Mouse (Mus musculus): ENCODE data around the gene Mycl. TPM values are rescaled to one million over a fixed set of nuclear protein-coding genes. Genes with fewer than 3 reads are reported as not detected.
"Not testable (repeated sequence)": the region's sequence is repeated elsewhere in the genome, so short reads cannot be mapped to it uniquely, and the experiment has no call there.

The Mycl gene
- polyA plus RNA-seq, 1 experiment from 2014 or later = 49.5 TPM

- no peak overlapping the region for H3K4me2 ChIP-seq (replicated peaks)
- WGBS = 55% methylated on average over 3 of the region's 3 CpGs
Observed at GRCm38 (mm10) chr4:122981930-122982329, 13.5 kb upstream of the Mycl start.

GRCm38 (mm10) chr4:122982537-122982936 lies 12.9 kb upstream of the Mycl start:
- WGBS = 67% methylated on average over 3 of the region's 3 CpGs

More at GRCm38 (mm10) chr4:122981930-122982329, 13.5 kb upstream of the Mycl start:
- no peaks in the 10 kb centered on the region for H3K9me3 ChIP-seq (replicated peaks)
- no peak overlapping the region for H3K4me3 ChIP-seq (replicated peaks)
- peaks cover 10% of the 10 kb centered on the region; the same call in 1 of the 2 replicates for H3K4me1 ChIP-seq
- H3K27me3 ChIP-seq = peaks cover 19% of the 10 kb centered on the region
- H3K27ac ChIP-seq (replicated peaks) = peak overlapping the region; percentile 25; the same call in 1 of the 2 replicates
- no peaks in the 10 kb centered on the region for H3K36me3 ChIP-seq
- no peak for ATAC-seq (ENCODE audit: insufficient number of reproducible peaks, low FRiP score, low TSS enrichment, low read depth)
- H3K9ac ChIP-seq = no peak overlapping the region

GRCm38 (mm10) chr4:122983486-122984261 lies 11.8 kb upstream of the Mycl start:
- Histone ChIP-seq H3K4me2 (replicated peaks) (peak overlapping the region; percentile 33), H3K4me1 (peaks cover 10% of the 10 kb centered on the region; the same call in 1 of the 2 replicates), H3K36me3 (no peaks in the 10 kb centered on the region), H3K9ac (no peak overlapping the region), H3K27ac (replicated peaks) (no peak overlapping the region), H3K27me3 (peaks cover 19% of the 10 kb centered on the region), H3K4me3 (replicated peaks) (peak overlapping the region; percentile 1; the same call in 1 of the 2 replicates), H3K9me3 (replicated peaks) (no peaks in the 10 kb centered on the region)
- ATAC-seq (ENCODE audit: insufficient number of reproducible peaks, low FRiP score, low TSS enrichment, low read depth) = no peak
- WGBS = 17% methylated on average over 17 of the region's 17 CpGs

More at GRCm38 (mm10) chr4:122982537-122982936, 12.9 kb upstream of the Mycl start:
- Histone ChIP-seq H3K9me3 (replicated peaks) (no peaks in the 10 kb centered on the region), H3K9ac (no peak overlapping the region), H3K27me3 (peaks cover 19% of the 10 kb centered on the region), H3K27ac (replicated peaks) (no peak overlapping the region), H3K36me3 (no peaks in the 10 kb centered on the region), H3K4me1 (peaks cover 10% of the 10 kb centered on the region; the same call in 1 of the 2 replicates), H3K4me3 (replicated peaks) (no peak overlapping the region), H3K4me2 (replicated peaks) (no peak overlapping the region)
- ATAC-seq (ENCODE audit: insufficient number of reproducible peaks, low FRiP score, low TSS enrichment, low read depth) = no peak

- Histone ChIP-seq H3K4me2 (replicated peaks) (no peak overlapping the region), H3K9me3 (replicated peaks) (no peaks in the 10 kb centered on the region), H3K36me3 (no peaks in the 10 kb centered on the region), H3K9ac (no peak overlapping the region), H3K4me3 (replicated peaks) (no peak overlapping the region), H3K27ac (replicated peaks) (no peak overlapping the region), H3K27me3 (peaks cover 19% of the 10 kb centered on the region), H3K4me1 (peaks cover 10% of the 10 kb centered on the region; the same call in 1 of the 2 replicates)
- ATAC-seq (ENCODE audit: insufficient number of reproducible peaks, low FRiP score, low TSS enrichment, low read depth) = peak; percentile 87; the same call in 1 of the 2 replicates
- WGBS = 29% methylated on average over 8 of the region's 8 CpGs
Observed at GRCm38 (mm10) chr4:122985110-122985509, 10.3 kb upstream of the Mycl start.

GRCm38 (mm10) chr4:122987421-122987820 lies 8.0 kb upstream of the Mycl start:
- no peaks in the 10 kb centered on the region for H3K9me3 ChIP-seq (replicated peaks)
- 78% methylated on average over 4 of the region's 4 CpGs for WGBS
- no peak for ATAC-seq (ENCODE audit: insufficient number of reproducible peaks, low FRiP score, low TSS enrichment, low read depth)

GRCm38 (mm10) chr4:122988004-122988403 lies 7.4 kb upstream of the Mycl start:
- not testable (repeated sequence) for H3K36me3 ChIP-seq; H3K4me1 ChIP-seq; H3K4me3 ChIP-seq (replicated peaks); H3K9ac ChIP-seq; ATAC-seq (ENCODE audit: insufficient number of reproducible peaks, low FRiP score, low TSS enrichment, low read depth); H3K27ac ChIP-seq (replicated peaks); H3K4me2 ChIP-seq (replicated peaks); H3K9me3 ChIP-seq (replicated peaks)
- 53% methylated on average over 3 of the region's 3 CpGs for WGBS
- H3K27me3 ChIP-seq = peaks cover 13% of the 10 kb centered on the region

More at GRCm38 (mm10) chr4:122987421-122987820, 8.0 kb upstream of the Mycl start:
- Histone ChIP-seq H3K36me3 (no peaks in the 10 kb centered on the region), H3K4me3 (replicated peaks) (no peak overlapping the region), H3K27me3 (peaks cover 14% of the 10 kb centered on the region), H3K27ac (replicated peaks) (no peak overlapping the region), H3K9ac (no peak overlapping the region), H3K4me1 (peaks cover 6% of the 10 kb centered on the region; the same call in 1 of the 2 replicates), H3K4me2 (replicated peaks) (no peak overlapping the region)

GRCm38 (mm10) chr4:122991177-122991576 lies 4.3 kb upstream of the Mycl start:
- H3K4me3 ChIP-seq (replicated peaks) = no peak overlapping the region
- H3K4me2 ChIP-seq (replicated peaks) = no peak overlapping the region
- 0 out of 2 replicates have a peak, but pooled peaks cover 4% of the 10 kb centered on the region for H3K4me1 ChIP-seq
- no peaks in the 10 kb centered on the region for H3K27me3 ChIP-seq
- WGBS = 83% methylated on average over 1 of the region's 1 CpGs
- H3K9ac ChIP-seq = no peak overlapping the region
- H3K27ac ChIP-seq (replicated peaks) = no peak overlapping the region
- ATAC-seq (ENCODE audit: insufficient number of reproducible peaks, low FRiP score, low TSS enrichment, low read depth) = no peak
- no peaks in the 10 kb centered on the region for H3K36me3 ChIP-seq
- H3K9me3 ChIP-seq (replicated peaks) = no peaks in the 10 kb centered on the region

GRCm38 (mm10) chr4:122992276-122992675 lies 3.2 kb upstream of the Mycl start:
- no peak overlapping the region for H3K4me3 ChIP-seq (replicated peaks)
- no peak overlapping the region for H3K4me2 ChIP-seq (replicated peaks)
- no peak overlapping the region for H3K9ac ChIP-seq
- no peaks in the 10 kb centered on the region for H3K27me3 ChIP-seq
- no peak overlapping the region for H3K27ac ChIP-seq (replicated peaks)
- peaks cover 13% of the 10 kb centered on the region for H3K4me1 ChIP-seq
- no peaks in the 10 kb centered on the region for H3K36me3 ChIP-seq
- no peak for ATAC-seq (ENCODE audit: insufficient number of reproducible peaks, low FRiP score, low TSS enrichment, low read depth)
- no peaks in the 10 kb centered on the region for H3K9me3 ChIP-seq (replicated peaks)
- WGBS = 65% methylated on average over 3 of the region's 3 CpGs

GRCm38 (mm10) chr4:122996221-122996617 lies 767 bp downstream of the Mycl start:
- peak overlapping the region; percentile 79 for H3K4me3 ChIP-seq (replicated peaks)
- no peaks in the 10 kb centered on the region for H3K27me3 ChIP-seq
- H3K36me3 ChIP-seq = no peaks in the 10 kb centered on the region
- H3K4me2 ChIP-seq (replicated peaks) = peak overlapping the region; percentile 94
- peak overlapping the region; percentile 91 for H3K27ac ChIP-seq (replicated peaks)
- H3K9me3 ChIP-seq (replicated peaks) = no peaks in the 10 kb centered on the region
- H3K9ac ChIP-seq = peak overlapping the region; percentile 69
- WGBS = under 1% methylated on average over 29 of the region's 32 CpGs
- peak; percentile 15; the same call in 1 of the 2 replicates for ATAC-seq (ENCODE audit: insufficient number of reproducible peaks, low FRiP score, low TSS enrichment, low read depth)
- H3K4me1 ChIP-seq = peaks cover 40% of the 10 kb centered on the region

- Histone ChIP-seq H3K36me3 (no peaks in the 10 kb centered on the region), H3K4me2 (replicated peaks) (peak overlapping the region; percentile 94), H3K9ac (peak overlapping the region; percentile 69), H3K27me3 (no peaks in the 10 kb centered on the region), H3K27ac (replicated peaks) (peak overlapping the region; percentile 91), H3K4me3 (replicated peaks) (peak overlapping the region; percentile 79), H3K9me3 (replicated peaks) (no peaks in the 10 kb centered on the region), H3K4me1 (peaks cover 46% of the 10 kb centered on the region)
- WGBS = under 1% methylated on average over 47 of the region's 47 CpGs
- no peak for ATAC-seq (ENCODE audit: insufficient number of reproducible peaks, low FRiP score, low TSS enrichment, low read depth)
Observed at GRCm38 (mm10) chr4:122996618-122997381, 1.3 kb downstream of the Mycl start.
